ENCODE assay signal across 8 mouse cellular contexts in the genomic region with DNA sequence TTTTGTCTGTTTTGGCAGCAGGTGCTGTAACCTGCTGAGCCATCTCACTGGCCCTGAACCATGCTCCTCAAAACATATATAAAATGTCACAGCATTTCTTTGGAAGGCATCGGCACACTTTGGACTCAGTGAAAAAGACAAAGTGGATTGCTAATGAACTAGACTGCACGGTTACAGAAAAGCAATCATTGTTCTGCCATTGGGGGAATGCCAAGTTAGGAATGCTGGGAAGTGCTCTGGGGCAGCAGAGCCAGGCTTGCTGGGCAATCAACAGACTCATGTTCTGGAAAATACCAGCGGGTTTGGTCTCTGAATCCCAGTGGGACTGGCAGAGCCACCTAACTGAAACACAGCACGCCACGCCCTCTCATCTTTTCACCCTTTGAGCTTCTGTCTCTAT. TPM values are rescaled to one million over a fixed set of nuclear protein-coding genes. Genes with fewer than 3 reads are reported as not detected.
DNase-seq lines count a peak whose midpoint lies in the region; ATAC-seq and TF ChIP-seq lines count a peak whose summit lies in the region.
"Had no signal": no experiment of that assay in that cellular context is flagged by ENCODE, and none has a peak within 500 bp of the region (broad histone marks: within the 10 kb centered on the region; RNA-seq: fewer than 3 reads in every experiment).

No protein-coding gene starts in this region.

- H3K9ac ChIP-seq in hindbrain, embryonic 13.5 days: no peak overlapping the region
- H3K9ac ChIP-seq in neural tube, embryonic 12.5 days: no peak overlapping the region
- H3K9ac ChIP-seq in hindbrain, postnatal 0 days (replicated peaks; ENCODE audit: low read length): no peak overlapping the region
- H3K9ac ChIP-seq: heart, embryonic 15.5 days had no signal

- peaks cover 30% of the 10 kb centered on the region for H3K4me1 ChIP-seq in hindbrain, embryonic 13.5 days (replicated peaks)
- H3K4me1 ChIP-seq in hindbrain, embryonic 10.5 days (replicated peaks): peaks cover 36% of the 10 kb centered on the region
- peaks cover 18% of the 10 kb centered on the region; the same call in 1 of the 2 replicates for H3K4me1 ChIP-seq in neural tube, embryonic 12.5 days
- H3K4me1 ChIP-seq in hindbrain, postnatal 0 days (ENCODE audit: insufficient read depth, low read length): no peaks in the 10 kb centered on the region

- H3K4me3 ChIP-seq in hindbrain, embryonic 13.5 days: no peak overlapping the region
- no peak overlapping the region for H3K4me3 ChIP-seq in hindbrain, embryonic 10.5 days
- H3K4me3 ChIP-seq in neural tube, embryonic 12.5 days: no peak overlapping the region
- H3K4me3 ChIP-seq in hindbrain, postnatal 0 days (ENCODE audit: low read length): no peak overlapping the region
- H3K4me3 ChIP-seq: heart, embryonic 15.5 days had no signal

- H3K9me3 ChIP-seq in hindbrain, embryonic 13.5 days: no peaks in the 10 kb centered on the region
- H3K9me3 ChIP-seq in hindbrain, embryonic 10.5 days: no peaks in the 10 kb centered on the region
- H3K9me3 ChIP-seq in neural tube, embryonic 12.5 days: no peaks in the 10 kb centered on the region
- no peaks in the 10 kb centered on the region for H3K9me3 ChIP-seq in hindbrain, postnatal 0 days (ENCODE audit: low read length)
- H3K9me3 ChIP-seq: heart, embryonic 15.5 days had no signal

- no peak; the same call in 1 of the 2 replicates for ATAC-seq in hindbrain, embryonic 13.5 days (ENCODE audit: low FRiP score)
- ATAC-seq in neural tube, embryonic 12.5 days (ENCODE audit: low FRiP score, low read depth): no peak
- ATAC-seq in hindbrain, postnatal 0 days: 0 out of 2 replicates have a peak, but pooled peaks have one; percentile 28

- H3K36me3 ChIP-seq in hindbrain, embryonic 13.5 days: no peaks in the 10 kb centered on the region
- H3K36me3 ChIP-seq in hindbrain, embryonic 10.5 days: no peaks in the 10 kb centered on the region
- H3K36me3 ChIP-seq in neural tube, embryonic 12.5 days: no peaks in the 10 kb centered on the region
- H3K36me3 ChIP-seq in hindbrain, postnatal 0 days (ENCODE audit: insufficient read depth, low read length): no peaks in the 10 kb centered on the region
- H3K36me3 ChIP-seq: heart, embryonic 15.5 days had no signal

- TF ChIP-seq CTCF in hindbrain, postnatal 0 days (IDR thresholded peaks at IDR 0.05; ENCODE audit: low read depth): no peak

- DNase-seq in hindbrain, embryonic 10.5 days (ENCODE audit: low spot score): no peak
- DNase-seq in neural tube, embryonic 10.5 days (ENCODE audit: extremely low spot score, low spot score): no peak
- peak; percentile 73 for DNase-seq in hindbrain, postnatal 0 days (ENCODE audit: low spot score)
- no peak for DNase-seq in urinary bladder, postnatal 14 days (ENCODE audit: low spot score)
- DNase-seq in B cell, adult 2 months: no peak

- 55% methylated on average over 5 of the region's 5 CpGs for WGBS in hindbrain, embryonic 13.5 days
- 85% methylated on average over 5 of the region's 5 CpGs for WGBS in hindbrain, embryonic 10.5 days
- 67% methylated on average over 5 of the region's 5 CpGs for WGBS in neural tube, embryonic 12.5 days
- 35% methylated on average over 5 of the region's 5 CpGs for WGBS in hindbrain, postnatal 0 days

- H3K27me3 ChIP-seq in hindbrain, embryonic 13.5 days: peaks cover 7% of the 10 kb centered on the region; the same call in 1 of the 2 replicates
- H3K27me3 ChIP-seq in hindbrain, embryonic 10.5 days (ENCODE audit: insufficient read depth, poor library complexity, severe bottlenecking): peaks cover 11% of the 10 kb centered on the region
- no peaks in the 10 kb centered on the region for H3K27me3 ChIP-seq in neural tube, embryonic 12.5 days (replicated peaks)
- no peaks in the 10 kb centered on the region for H3K27me3 ChIP-seq in hindbrain, postnatal 0 days (ENCODE audit: insufficient read depth, low read length)

- H3K4me2 ChIP-seq in hindbrain, embryonic 13.5 days: peak overlapping the region; percentile 32
- 0 out of 2 replicates have a peak overlapping the region, but pooled peaks have one; percentile 9 for H3K4me2 ChIP-seq in neural tube, embryonic 12.5 days (replicated peaks)
- peak overlapping the region; percentile 8 for H3K4me2 ChIP-seq in hindbrain, postnatal 0 days (ENCODE audit: low read depth, low read length)
- H3K4me2 ChIP-seq: heart, embryonic 15.5 days had no signal

- peak overlapping the region; percentile 40 for H3K27ac ChIP-seq in hindbrain, embryonic 13.5 days
- no peak overlapping the region for H3K27ac ChIP-seq in hindbrain, embryonic 10.5 days
- no peak overlapping the region for H3K27ac ChIP-seq in neural tube, embryonic 12.5 days
- H3K27ac ChIP-seq in hindbrain, postnatal 0 days: no peak overlapping the region
- H3K27ac ChIP-seq: heart, embryonic 15.5 days had no signal

RNA-seq across cellular contexts. Expression of gene Gcnt2, which starts 31.0 kb away (rescaled TPM):
- 4.5 and 6.4 TPM in 2 replicates for polyA plus RNA-seq in hindbrain, embryonic 13.5 days (2015; fragmentation: Nextera tagmentation; extraction: Ambion mirVana)
- 3.3 and 3.9 TPM in 2 replicates for polyA plus RNA-seq in hindbrain, embryonic 10.5 days (2016; fragmentation: Nextera tagmentation; extraction: Ambion mirVana)
- polyA plus RNA-seq in neural tube, embryonic 12.5 days (2016; fragmentation: Nextera tagmentation; extraction: Ambion mirVana): 4.7 and 4.8 TPM in 2 replicates
- total RNA-seq in hindbrain, postnatal 0 days (2014; rRNA removed): 11.1 and 12.0 TPM in 2 replicates
- polyA plus RNA-seq in hindbrain, postnatal 0 days (2015; fragmentation: Nextera tagmentation; extraction: Ambion mirVana): 2.9 and 3.1 TPM in 2 replicates
